Mouse (Mus musculus) regulatory T cell (primary cell): ENCODE data around the gene Hsbp1.

Experiments
- in situ Hi-C: fragments of 300-600 bp; cut with MboI, MseI; formaldehyde crosslinking; loops from one replicate; pipeline ENCODE4 v1.15.1; 2025; ENCODE audit warnings: high pct_unique_total_duplicates

The Hsbp1 gene

DNA sequence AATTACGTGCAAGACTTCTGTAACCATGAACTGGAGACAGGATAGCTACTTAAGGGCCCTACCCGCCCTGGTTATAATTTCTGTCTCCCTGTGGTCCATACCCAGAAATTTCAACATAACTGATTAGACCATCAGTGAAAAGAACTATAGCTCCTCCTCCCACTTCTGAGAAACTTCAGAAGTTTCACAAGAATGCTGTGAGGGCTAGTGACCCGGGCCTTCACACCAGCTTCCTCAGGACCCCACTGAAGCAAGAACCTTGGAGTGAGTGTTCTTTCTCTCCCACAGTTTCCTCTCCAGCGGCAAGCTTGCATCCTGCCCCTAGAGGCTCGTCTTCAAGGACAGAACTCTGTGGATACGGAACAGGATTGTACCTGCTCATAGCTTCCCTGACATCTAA is 41.6 kb downstream of the Hsbp1 start:
- in situ Hi-C loops, result no loop called here

- in situ Hi-C loops, result no loop called here
Measured at GRCm38 (mm10) chr8:119386988-119387387, 42.7 kb downstream of the Hsbp1 start.

GRCm38 (mm10) chr8:119394097-119394496 is 49.8 kb downstream of the Hsbp1 start:
- in situ Hi-C loops, result no loop called here

- in situ Hi-C loops, result no loop called here
Measured at GRCm38 (mm10) chr8:119394524-119395026, 50.3 kb downstream of the Hsbp1 start, which contains the start of gene Mlycd. Gene Mlycd, plus strand, starts transcription at chr8:119394878.

DNA sequence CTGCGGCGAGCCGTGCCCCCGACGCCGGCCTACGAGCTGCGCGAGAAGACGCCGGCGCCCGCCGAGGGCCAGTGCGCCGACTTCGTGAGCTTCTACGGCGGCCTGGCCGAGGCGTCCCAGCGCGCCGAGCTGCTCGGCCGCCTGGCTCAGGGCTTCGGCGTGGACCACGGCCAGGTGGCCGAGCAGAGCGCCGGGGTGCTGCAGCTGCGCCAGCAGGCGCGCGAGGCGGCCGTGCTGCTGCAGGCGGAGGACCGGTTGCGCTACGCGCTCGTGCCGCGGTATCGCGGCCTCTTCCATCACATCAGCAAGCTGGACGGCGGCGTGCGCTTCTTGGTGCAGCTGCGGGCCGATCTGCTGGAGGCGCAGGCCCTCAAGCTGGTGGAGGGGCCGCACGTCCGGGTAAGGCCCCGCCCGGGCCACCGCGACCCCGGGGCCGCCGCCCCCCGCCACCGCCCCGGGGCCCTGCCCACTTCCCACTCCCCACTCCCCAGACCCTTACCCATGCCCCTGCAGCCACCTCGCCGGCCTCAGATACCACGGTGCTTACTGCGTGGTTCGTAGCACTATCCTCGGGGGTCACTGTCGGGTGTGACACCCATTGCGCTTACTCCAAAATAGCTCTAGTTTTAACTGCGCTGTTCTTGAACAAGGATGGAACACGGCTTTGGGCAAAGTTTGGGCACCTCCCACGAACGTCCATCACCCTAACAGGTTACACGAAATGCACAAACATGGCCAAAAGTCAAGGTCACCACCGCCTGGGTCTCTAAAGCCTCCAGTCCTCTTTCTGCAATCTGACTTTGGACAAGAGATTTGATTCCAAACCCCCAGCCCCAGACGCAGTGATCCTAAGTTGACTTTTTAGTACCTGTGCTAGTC is 51.0 kb downstream of the Hsbp1 start:
- in situ Hi-C loops, result no loop called here
